Comparison of ENCODE assay signal across 1 mouse cellular context in the genomic region with DNA sequence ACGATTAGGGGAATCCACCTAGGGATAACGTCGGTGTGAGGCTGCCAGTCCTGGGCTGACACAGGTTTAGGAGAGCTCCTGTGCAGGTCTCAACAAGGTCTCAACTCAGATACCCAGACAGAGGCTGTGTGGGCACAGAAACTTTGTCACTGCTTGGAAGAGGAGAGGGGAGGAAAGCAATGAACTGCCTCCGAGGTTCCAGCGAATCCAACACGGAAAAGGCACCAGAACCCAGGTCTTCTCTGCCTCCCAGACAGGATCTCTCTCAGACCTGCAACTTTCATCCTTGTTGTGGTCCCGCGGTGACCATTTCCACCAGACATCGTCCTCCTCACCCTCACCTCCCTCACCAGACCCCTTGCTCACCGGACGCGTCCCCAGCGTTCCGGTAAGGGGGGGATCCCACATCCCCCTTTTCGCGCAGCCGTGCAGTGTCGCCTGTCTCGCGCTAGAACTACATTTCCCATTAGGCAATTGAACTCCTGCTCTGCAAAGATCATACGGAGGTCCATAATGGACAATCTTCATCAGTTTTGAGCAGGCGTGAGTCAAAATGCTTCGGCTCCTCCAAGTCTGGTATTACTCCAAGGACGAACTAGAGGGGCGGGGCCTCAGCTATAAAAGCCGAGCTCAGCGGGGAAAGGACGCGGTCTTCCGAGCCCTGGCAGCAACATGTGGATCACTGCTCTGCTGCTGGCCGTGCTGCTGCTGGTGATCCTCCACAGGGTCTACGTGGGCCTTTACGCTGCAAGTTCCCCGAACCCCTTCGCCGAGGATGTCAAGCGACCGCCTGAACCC.
TF ChIP-seq lines count a peak whose summit lies in the region.

Gene Elmod3, minus strand, starts transcription at position 458 of the 798 bp plus-strand sequence.
Gene Retsat, plus strand, starts transcription at position 520 of the 798 bp plus-strand sequence.

TF ChIP-seq in MEL, 35 proteins besides CTCF, POLR2A, EP300 and RAD21 (continued from another document):
- no peak for TF ChIP-seq MAFK (IDR thresholded peaks at IDR 0.05; ENCODE audit: borderline replicate concordance, low read depth, low read length)
- peak; percentile 71 for TF ChIP-seq ETS1 (IDR thresholded peaks at IDR 0.05; ENCODE audit: low read depth, low read length)
- TF ChIP-seq MYC (IDR thresholded peaks at IDR 0.05; ENCODE audit: low read depth, low read length), result peak; percentile 90
- TF ChIP-seq RCOR1 (IDR thresholded peaks at IDR 0.05; ENCODE audit: low read depth, low read length), result peak; percentile 40; the same call in 1 of the 2 replicates
- TF ChIP-seq MEF2A (IDR thresholded peaks at IDR 0.05; ENCODE audit: extremely low read depth, insufficient replicate concordance, low read depth, low read length, poor library complexity, severe bottlenecking), result peak; percentile 57; the same call in 1 of the 2 replicates
- TF ChIP-seq TCF12 (IDR thresholded peaks at IDR 0.05; ENCODE audit: low read depth, low read length), result peak; percentile 71
- TF ChIP-seq KAT2A (conservative IDR thresholded peaks at IDR 0.05; ENCODE audit: low read depth, low read length), result peak; percentile 98
- peak; percentile 29; the same call in 1 of the 2 replicates for TF ChIP-seq CHD2 (IDR thresholded peaks at IDR 0.05; ENCODE audit: low read length)
- peak; percentile 82 for TF ChIP-seq MAX (IDR thresholded peaks at IDR 0.05; ENCODE audit: low read length)
- peak; percentile 99 for TF ChIP-seq NELFE (IDR thresholded peaks at IDR 0.05; ENCODE audit: low read depth, low read length)
- peak; percentile 98 for TF ChIP-seq SIN3A (IDR thresholded peaks at IDR 0.05; ENCODE audit: low read length)
- TF ChIP-seq GABPA (IDR thresholded peaks at IDR 0.05; ENCODE audit: low read depth, low read length), result no peak
- no peak for TF ChIP-seq BHLHE40 (IDR thresholded peaks at IDR 0.05; ENCODE audit: borderline replicate concordance, low read depth, low read length)
- TF ChIP-seq USF2 (IDR thresholded peaks at IDR 0.05; ENCODE audit: borderline replicate concordance in 1 of 2, insufficient read depth in 1 of 2, low read depth in 1 of 2, low read length in 2 of 2), result no peak
- TF ChIP-seq NRF1 (IDR thresholded peaks at IDR 0.05; ENCODE audit: insufficient read depth, low read depth, low read length, poor library complexity, severe bottlenecking), result peak; percentile 74
- TF ChIP-seq ZC3H11A (IDR thresholded peaks at IDR 0.05; ENCODE audit: low read depth, low read length), result no peak
TF ChIP-seq in MEL: peak in this region for 21.
